Mouse (Mus musculus) embryonic fibroblast, embryonic 13.5 days (primary cell): ENCODE data around the gene Ggt6.

Experiments used
- CTCF ChIP-seq: IDR thresholded peaks from 2 replicates; pipeline ENCODE4 v1.5.1; 2011; ENCODE audit warnings: mild to moderate bottlenecking, control low read depth, low read length, moderate library complexity, borderline replicate concordance; ENCODE audit not compliant: insufficient read depth
- POLR2A ChIP-seq: IDR thresholded peaks from 2 replicates; pipeline ENCODE4 v1.6.1; 2011; ENCODE audit warnings: low read depth, mild to moderate bottlenecking, control low read depth, low read length, moderate library complexity

- no peak for TF ChIP-seq POLR2A
- TF ChIP-seq CTCF: no peak
Measured at GRCm38 (mm10) chr11:72468525-72468924, 33.2 kb downstream of the Ggt6 start.
